Mouse (Mus musculus) Muller cell, postnatal 12 days (primary cell): ENCODE measurements around the gene Ptcd1.
"Not testable (repeated sequence)": the region's sequence is repeated elsewhere in the genome, so short reads cannot be mapped to it uniquely, and the experiment has no call there.

Experiments
- DNase-seq: peaks from one replicate; pipeline ENCODE4 v3.0.0-alpha.2; 2015; ENCODE audit errors: inconsistent ontology term

Gene Ptcd1

GRCm38 (mm10) chr5:145114071-145114605 lies 52.8 kb downstream of the Ptcd1 start, which contains the start of gene Arpc1b:
TSS of gene Arpc1b (plus strand) at chr5:145114215.
- peak; percentile 91 for DNase-seq

- DNase-seq: no peak
These were observed 53.5 kb downstream of the Ptcd1 start for GRCm38 (mm10) chr5:145113416-145113815.

GRCm38 (mm10) chr5:145112566-145112965 lies 54.3 kb downstream of the Ptcd1 start:
- DNase-seq: no peak

- DNase-seq: no peak
These were observed 56.5 kb downstream of the Ptcd1 start for GRCm38 (mm10) chr5:145110401-145110800.

GRCm38 (mm10) chr5:145105694-145106275 lies 61.1 kb downstream of the Ptcd1 start:
- no peak for DNase-seq

- no peak for DNase-seq
These were observed 62.6 kb downstream of the Ptcd1 start for GRCm38 (mm10) chr5:145104328-145104727.

- no peak for DNase-seq
These were observed 64.2 kb downstream of the Ptcd1 start for GRCm38 (mm10) chr5:145102706-145103105.

- DNase-seq: not testable (repeated sequence)
These were observed 65.5 kb downstream of the Ptcd1 start for GRCm38 (mm10) chr5:145101451-145101850.

- DNase-seq: no peak
These were observed 65.9 kb downstream of the Ptcd1 start for GRCm38 (mm10) chr5:145100960-145101359.

- DNase-seq: no peak
These were observed 68.5 kb downstream of the Ptcd1 start for GRCm38 (mm10) chr5:145098340-145098821.
